Mouse (Mus musculus): ENCODE data around the gene Nfe2l3.
"Not testable (repeated sequence)": the region's sequence is repeated elsewhere in the genome, so short reads cannot be mapped to it uniquely, and the experiment has no call there.

Gene Nfe2l3

DNA sequence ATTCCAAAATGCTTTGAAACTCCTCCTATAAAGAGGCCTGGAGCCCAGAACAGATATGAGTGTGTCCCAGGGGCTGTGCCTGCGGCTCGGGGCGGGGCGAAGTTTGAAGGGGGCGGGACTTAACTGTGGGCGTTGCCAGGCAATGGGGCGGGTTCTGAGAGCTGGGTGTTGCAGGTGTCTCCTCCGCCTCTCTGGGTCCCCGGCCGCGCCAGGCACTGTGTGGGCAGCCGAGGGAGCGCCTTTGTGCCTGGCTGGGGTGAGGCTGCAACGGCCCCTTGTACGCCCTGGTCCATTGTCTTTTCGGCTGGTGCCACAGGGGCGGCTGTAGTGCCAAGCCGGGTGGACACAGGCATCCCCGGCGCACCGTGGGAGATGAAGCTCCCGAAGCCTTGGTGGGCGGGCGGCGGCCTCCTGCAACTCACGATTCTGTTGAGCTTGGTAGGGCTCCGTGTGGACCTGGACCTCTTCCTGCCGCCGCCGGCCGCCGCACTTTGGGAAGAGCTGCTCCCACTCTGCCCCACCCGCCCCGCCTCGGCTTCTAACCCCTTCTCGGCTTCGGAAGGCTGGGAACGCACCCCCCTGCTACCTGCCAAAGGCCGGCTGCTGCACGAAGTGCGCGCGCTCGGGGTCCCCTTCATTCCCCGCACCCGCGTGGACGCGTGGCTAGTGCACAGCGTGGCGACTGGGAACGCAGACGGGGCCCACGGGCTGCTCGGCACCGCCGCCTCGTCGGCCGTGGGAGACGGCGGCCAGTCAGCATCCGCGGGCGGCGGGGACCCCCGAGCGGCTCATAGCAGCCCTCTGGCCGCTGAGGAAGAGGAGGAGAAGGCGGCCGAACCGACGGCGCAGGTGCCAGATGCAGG, at the start of gene Nfe2l3:
Nfe2l3 (plus strand) TSS at position 136 of the 863 bp plus-strand sequence.
- no peak for DNase-seq (ENCODE audit: low spot score)

DNA sequence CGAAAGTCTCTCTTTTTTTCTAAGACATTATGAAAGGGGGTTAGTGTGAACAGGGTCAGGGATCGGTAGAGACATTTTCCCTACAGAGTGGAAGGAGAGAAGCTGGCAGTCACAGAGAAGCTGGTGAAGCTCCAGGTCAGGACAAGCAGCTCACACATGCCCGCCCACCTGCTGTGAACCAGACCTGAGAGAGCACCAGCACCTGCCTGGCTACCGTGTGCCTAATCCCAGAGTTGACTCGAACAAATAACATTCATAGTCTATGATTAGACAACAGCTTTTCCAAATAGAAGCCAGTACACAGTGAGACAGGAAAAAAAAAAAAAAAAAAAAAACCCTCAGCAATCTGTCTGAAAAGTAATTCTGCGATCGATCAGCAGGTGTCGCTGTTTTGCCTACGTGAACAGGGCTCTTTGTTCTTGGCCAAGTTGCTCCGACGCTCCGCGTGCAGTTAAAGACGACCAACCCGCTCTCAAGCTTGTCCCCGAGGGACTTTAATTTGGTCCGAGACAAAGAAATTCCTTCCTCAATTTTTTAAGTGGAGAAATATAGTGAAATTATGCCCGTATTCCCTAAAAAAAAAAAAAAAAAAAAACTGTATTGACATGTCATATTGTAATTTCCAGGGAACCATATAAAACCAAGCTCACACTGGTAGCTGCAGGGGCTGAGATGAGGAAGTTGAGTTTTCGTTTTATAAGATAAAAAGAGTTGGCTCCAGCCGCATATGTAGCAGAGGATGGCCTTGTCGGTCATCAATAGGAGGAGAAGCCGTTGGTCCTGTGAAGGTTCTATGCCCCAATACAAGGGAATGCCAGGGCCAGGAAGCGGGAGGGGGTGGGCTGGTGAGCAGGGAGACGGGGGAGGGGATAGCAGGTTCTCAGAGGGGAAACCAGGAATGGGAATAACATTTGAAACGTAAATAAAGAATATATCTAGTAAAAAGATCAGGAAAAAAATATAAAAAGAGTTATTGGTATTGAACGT, 48.4 kb upstream of the Nfe2l3 start:
- DNase-seq (ENCODE audit: low spot score): peak; percentile 87

DNA sequence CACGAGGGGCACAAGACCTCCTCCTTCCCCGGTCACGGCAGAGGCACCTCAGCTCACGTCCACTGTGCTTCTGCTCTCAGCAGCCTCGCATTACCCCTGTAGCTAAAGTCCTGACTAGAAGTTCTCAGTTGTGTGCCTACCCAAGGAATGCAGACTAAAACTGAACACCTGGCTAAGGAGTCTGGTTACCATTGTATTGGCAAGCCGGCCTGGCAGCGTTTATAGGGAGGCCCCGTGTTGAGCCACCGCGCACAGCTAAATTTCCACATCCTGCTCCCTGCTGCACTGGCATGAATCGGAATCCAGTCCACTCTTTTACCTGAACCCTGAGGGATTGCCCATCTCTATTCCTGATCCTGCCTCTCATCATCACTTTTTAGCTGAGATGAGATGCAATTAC, 42.0 kb upstream of the Nfe2l3 start:
- no peak for DNase-seq (ENCODE audit: low spot score)

DNA sequence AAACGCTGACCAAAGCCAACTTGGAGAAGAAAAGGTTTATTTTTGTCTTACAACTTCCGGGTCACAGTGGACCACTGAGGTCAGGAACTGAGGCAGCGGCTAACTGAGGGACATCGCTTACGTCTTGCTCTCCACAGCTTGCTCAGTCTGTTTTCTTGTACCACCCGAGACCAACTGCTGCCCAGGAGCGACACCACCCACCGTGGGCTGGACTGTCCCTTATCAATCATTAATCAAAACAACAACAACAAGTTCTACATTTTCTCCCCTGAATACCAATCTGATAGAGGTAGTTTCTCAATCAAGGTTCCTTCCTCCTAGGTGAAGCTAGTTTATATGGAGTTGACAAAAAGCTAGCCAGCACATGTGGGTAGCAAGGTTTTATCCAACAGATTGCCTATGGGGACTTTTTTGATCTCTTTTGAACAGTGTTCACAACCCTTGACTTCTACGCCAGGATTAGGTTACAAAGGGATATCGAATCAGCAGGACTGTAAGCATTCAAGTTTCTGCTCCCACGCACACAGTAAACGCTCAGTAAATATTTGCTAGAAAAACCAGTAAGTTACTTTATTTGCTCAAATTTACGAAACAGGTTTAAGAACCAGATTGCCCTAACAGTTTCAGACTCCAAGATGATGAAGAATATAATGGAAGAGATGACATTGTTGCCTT, 40.5 kb upstream of the Nfe2l3 start:
- no peak for DNase-seq (ENCODE audit: low spot score)

DNA sequence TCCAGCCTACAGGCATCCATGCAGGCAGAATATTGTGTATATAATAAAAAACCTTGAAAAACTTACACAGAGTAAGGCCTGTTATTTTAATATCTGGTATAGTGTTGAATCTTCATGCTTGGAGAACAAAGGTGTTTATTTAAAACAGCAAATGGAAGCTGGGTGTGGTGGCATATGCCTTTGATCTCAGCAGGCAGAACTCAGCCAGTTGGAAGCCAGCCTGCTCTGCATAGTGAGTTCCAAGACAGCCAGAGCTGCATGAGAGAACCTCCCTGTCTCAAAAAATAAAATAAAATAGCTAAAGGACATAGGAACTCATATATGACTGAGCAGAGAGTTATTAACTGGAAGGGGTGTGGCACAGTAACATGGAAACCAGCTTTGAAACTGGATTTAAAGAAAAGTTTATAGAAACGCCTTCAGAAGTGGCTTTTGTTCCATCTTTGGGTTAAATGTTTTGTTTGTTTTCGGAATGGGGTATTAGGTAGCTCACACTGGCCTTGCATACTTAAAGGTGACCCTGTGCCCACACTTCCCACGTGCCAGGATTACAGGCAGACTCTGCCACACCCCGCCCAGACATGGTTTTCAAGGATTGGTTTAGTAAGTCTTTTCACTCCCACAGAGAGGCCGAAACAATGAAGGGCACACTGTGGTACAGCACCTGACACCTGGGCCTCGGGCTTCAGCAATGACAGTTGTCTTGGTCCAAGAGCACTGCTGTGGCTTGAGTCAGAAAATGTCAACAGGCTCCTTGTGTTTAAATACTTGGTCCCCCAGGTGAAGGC, 38.9 kb upstream of the Nfe2l3 start:
- no peak for DNase-seq (ENCODE audit: low spot score)

DNA sequence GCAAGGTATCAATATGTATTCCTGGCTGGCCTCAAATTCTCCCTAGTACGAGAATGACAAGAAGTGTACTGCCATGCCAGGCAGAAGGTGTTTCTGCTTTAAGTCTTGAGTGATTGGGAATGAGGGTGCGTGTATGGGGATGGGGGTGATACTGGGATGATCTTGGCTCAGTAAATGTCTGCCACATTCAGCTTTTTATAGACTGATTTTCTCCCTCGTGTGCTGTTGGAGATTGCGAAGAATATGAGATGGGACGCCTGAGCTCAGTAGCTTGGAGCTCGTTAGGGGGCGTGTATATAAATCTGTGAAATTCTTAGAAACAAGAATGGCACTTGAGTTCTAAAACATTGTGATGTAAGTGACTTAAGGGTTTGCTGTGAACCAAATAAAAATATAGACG, 38.1 kb upstream of the Nfe2l3 start:
- DNase-seq (ENCODE audit: low spot score): not testable (repeated sequence)

DNA sequence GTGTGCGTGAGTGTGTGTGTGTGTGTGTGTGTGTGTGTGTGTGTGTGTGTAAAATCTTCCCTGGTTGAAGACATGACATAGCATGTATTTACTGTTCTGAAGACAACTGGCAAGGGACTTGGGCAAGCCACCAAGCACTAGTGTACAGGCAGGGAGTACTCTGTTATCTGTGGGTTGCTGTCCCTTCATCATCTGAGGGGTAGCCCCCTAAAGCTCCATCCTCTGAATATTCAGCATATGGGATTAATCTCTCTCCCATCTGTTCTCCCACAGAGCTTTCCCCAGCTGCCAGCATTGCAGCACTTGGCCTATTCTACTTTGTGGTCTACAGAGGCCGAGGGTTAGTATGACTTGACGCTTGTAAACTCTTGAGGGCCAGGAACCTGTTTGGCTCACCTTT, 37.5 kb upstream of the Nfe2l3 start:
- not testable (repeated sequence) for DNase-seq (ENCODE audit: low spot score)

DNA sequence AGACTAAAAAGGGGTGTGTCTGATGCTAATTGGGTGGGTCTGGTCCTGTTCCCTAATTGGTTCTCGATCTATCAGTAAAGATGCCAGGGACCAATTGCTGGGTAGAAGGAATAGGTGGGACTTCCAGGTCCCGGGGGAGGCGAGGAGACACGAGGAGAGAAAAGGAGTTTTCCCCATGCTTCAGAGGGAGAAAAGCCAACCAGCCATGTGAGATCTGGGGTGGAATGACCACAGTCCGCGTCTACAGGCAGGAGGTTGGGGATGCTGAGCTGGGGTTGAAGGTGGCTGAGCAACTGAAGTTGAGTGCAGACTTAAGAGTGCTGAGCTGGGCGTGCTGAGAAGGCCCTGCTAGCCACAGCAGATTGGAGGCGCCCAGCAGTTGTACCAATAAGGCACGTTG, 37.0 kb upstream of the Nfe2l3 start:
- no peak for DNase-seq (ENCODE audit: low spot score)

DNA sequence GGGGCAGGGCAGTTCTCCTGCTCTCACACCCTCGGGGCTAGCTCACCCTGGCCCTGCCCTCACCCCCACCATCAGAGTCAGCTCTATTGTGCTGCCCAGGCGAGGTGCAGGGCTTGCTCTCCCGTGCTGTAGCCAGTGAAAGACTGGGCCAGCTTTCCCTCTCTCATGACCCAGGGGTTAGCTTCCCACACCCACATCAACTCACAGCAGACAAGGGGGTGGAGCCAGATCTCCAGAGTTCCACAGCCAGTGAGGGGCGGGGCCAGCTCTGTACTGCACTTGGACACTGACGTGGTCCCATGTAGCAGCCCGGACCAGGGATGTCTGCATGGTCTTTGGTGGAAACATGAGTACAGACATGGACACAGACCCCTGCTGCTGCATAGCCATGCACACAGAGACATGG, 33.4 kb upstream of the Nfe2l3 start:
- no peak for DNase-seq (ENCODE audit: low spot score)

DNA sequence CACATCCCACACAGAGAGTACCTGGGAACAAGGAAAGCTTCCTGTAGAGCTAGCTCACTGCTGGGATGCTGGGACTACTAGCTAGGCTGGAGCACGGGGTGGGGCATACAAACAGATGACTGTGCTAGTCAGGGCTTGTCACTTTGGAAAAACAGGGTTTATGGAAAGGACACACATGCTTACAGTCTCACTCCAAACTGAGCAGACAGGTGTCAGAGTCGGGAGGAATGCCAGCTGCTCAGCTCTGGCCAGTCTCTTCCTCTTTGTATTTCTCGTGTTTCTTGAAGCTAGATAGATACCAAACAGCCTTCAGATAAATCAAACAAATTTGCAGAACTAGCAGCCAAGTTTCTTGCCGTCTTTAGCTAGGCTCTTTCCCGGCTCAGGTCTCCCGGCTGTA, 31.2 kb upstream of the Nfe2l3 start:
- DNase-seq (ENCODE audit: low spot score): no peak

DNA sequence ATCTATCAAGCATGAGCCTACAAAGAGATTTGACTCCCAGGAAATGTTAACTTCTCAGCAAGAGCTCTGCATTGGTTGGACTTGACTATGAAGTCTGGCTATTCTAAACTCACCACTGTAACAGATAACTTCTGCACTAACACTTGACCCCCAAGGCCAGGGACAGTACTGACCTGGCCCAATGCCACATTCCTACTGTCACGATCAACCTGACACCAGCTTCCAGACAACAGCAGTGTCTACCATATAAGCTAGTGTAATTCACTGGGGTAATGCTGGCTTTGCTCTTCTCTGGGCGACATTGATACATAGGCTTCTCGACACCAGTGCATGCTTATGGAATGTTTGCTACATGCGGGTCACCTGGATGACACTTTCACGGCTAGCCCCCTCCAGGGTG, 28.9 kb upstream of the Nfe2l3 start:
- DNase-seq (ENCODE audit: low spot score): no peak

DNA sequence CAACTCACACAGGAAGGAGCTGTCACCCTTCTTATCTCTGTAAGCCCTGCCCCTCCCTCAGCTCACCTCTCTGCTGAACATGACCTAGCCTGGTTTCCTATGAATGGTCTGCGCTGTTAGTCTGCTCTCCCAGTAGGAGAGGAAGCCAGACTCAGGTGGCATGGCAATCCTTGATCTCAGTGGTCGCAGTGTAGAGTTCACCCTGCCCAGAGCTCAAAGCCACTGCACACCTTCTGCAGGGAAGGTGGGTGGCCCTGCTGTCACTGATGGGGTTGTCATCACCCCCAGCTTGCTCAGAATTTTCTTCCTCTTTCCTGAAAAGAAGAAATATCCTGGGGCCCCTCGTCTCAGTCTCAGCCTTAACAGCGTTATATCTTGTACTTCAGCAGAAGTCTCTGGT, 28.0 kb upstream of the Nfe2l3 start:
- no peak for DNase-seq (ENCODE audit: low spot score)

DNA sequence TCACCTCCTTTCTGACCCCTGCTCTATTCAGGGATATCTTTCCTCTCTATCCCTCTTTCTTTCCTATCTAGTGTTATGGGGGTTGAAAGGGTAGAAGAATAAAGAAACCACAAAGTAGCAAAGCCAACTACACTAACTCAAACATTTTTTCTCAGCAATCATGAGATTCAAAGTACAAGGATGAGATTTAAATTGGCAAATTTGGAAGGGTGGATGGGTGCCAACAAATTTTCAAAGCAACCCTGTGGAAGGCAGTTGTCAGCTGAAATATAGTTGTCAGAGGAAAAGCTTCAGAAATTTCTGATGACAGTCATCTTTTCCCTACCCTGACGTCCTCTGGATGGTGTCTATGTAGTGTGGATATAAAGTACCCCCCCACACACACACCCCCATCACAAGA, 16.0 kb upstream of the Nfe2l3 start:
- DNase-seq (ENCODE audit: low spot score): no peak

DNA sequence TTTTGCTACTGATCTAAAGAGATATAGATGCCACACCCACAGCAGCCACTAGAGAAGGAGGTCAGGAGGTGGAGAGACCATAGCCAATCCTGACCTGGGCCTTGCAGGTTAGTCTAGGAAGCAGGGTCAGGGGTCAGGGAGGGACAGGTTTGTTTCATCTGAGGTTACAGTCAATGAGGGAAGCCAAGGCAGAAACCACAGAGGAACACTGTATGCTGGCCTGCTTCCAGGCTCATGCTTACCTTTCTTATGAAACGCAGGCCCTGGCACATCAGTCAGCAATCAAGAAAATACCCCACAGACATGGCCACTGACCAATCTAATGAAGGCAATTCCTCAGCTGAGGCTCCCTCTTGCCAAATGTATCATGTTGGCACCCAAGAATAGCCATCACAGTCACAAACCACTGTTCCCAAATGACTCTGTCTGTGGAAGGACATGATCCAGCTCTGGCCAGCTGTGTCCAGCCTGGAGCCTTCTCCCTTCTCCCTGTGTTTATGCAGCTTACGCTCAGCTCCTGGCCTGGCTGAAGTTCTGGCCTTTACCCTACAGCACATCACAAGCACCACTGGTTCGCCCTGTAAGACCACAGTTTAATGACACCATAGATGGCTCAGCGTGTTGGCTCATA, 15.0 kb upstream of the Nfe2l3 start:
- DNase-seq (ENCODE audit: low spot score): no peak

DNA sequence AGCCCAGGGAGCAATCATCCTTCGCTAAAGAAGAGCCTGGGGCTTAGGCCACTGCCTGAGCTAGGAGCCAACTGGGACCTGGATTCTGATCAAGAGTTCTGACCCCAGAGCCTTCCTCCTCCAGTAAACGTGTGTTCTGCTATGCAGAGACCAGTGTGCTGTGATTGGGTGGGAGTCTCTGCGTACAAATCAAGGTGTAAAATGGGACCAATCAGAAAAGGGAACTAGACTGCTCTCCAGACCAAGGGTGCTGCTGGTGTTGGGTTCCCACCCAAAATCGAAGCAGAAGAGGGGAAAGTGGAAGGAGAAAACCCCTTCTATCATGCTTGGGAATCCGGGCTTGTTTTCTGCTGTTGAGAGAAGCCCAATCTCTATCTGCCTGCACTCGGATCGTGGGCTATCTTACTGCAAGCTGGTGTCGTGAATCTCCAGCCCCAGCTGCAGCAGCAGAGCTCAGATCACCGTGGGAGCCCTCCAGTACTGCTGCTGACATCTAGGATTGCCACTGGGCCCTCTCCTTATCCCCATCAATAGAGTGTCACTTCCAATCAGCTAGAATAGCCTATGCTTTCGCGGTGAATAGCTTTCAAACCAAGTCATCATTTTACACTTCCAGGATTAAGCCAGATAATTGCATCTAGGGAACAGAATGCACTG, 8.9 kb upstream of the Nfe2l3 start:
- DNase-seq (ENCODE audit: low spot score): no peak

DNA sequence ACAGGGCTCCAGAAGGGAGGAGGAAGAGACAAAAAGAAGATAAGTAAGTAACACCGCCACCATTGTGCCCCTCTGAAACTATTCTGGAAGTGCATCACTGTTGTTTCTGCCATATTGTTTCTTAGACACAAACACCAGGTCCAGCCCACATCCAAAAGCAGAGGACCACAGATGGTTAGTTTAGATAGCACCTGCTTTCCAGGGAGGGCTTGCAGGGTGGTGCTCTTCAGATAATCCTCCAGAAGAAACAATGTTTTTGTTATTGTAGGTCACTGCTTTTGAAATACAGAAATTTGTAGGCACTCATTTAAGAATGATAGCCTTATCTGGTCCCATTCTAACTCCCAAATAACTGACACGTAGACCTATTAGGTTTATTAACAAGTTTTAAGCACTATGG, 7.9 kb upstream of the Nfe2l3 start:
- no peak for DNase-seq (ENCODE audit: low spot score)

DNA sequence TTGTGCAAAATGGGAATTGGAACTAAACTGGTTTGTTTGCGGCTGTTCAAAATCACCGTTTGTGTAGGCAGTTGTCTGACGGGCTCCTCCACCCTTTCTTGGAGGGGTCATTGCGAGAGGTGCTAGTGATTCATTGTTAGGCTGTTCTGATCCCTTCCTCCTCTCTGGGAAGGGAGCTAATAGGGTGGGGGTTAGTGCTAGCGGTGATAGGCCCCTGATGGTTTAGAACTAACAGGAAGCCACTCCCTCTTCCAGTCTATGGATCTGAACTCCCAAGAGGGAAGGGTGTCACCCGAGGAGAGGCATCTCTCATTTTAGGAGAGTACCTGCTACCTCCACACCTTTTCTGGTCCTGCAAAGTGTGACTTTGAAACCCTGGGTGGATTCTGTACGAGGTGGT, 1.8 kb downstream of the Nfe2l3 start:
- DNase-seq (ENCODE audit: low spot score): no peak

DNA sequence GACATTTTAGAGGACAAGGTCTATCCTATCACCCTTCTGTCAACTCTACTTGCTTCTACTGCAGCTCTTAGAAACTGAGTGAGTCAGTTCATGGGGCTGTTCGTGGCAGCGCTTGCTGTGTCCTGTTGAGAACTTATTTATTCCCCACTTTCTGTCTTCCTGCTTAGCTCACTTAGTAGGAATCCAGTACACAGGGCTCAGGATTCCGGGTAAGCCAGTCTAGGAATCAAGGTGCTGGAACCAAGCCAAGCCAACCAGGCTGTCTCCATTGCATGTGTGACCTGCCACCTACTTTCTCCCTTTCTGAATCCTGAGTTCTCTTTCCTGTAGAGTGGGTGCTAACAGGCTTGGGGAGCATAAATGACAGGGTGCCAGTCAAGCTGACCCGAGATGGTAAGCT, 5.2 kb downstream of the Nfe2l3 start:
- no peak for DNase-seq (ENCODE audit: low spot score)

DNA sequence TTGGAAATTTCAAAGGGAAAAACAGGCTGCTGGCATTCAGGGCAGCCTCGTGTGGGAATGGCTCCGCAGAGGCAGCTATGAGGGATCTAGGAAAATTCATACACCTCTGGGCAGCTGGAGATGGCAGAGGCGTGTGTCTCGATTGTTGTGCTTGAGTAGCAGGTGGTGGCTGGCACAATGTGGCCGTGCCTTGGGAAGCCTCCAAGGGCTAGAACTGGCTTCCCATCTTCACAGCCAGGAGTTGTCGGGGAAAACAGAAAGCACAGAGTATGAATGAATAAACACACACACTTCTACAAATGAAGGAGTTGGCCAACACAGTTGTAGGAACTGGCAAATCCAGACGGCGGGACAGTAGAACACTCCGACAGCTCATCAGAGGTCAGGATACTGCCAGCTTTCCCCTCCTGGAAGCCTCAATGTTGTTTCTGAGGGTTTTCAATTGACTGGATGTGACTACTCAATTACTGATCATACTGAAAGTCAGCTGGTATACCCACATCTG, 6.4 kb downstream of the Nfe2l3 start:
- DNase-seq (ENCODE audit: low spot score): no peak

DNA sequence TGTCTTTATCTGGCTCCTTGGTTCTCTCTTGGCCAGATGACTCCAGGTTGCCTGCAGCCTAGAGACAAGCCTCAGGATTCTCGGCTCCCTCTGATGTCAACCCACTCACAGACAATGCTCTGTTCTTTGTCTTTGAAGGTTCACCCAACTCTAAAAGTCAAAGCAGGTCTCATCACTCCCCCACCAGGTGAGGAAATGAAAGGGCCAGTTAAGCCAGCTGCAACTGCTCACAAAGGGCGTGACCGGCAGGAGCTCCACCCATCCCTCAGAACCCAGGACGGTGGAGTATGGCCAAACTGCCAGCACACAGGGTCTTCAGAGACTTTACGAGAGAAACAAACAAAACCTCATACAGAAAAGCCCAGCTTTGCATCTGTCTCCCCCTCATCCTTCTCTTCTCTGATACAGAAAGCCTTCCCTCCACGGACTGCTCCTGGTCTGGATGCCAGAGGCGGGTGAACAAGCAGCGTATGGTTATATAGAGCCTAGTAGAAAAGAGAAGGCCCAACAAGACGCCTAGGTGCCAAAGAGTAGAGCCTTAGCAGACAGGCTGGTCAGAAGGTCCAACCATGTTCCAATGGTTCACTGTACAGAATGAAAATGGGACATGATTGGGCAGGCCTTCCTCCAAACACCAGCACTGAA, 9.8 kb downstream of the Nfe2l3 start:
- no peak for DNase-seq (ENCODE audit: low spot score)

All from MN1 (cell line).